Mouse (Mus musculus): ENCODE measurements at regions not wholly inside any gene's neighbourhood (a gene's known extent, or its start where the extent isn't known, plus 50 kb on each side); places are given as distances from the start of the nearest gene placed in this dataset.

- no peak for TF ChIP-seq EP300 (IDR thresholded peaks at IDR 0.05; ENCODE audit: insufficient read depth, low read depth, low read length)
- no peak for TF ChIP-seq POLR2A (IDR thresholded peaks at IDR 0.05; ENCODE audit: insufficient read depth, low read depth, low read length)
- TF ChIP-seq CTCF (IDR thresholded peaks at IDR 0.05) = no peak
Measured at GRCm38 (mm10) chr15:24878846-24879245, 534.7 kb downstream of the Basp1 start.
